In the genomic region with DNA sequence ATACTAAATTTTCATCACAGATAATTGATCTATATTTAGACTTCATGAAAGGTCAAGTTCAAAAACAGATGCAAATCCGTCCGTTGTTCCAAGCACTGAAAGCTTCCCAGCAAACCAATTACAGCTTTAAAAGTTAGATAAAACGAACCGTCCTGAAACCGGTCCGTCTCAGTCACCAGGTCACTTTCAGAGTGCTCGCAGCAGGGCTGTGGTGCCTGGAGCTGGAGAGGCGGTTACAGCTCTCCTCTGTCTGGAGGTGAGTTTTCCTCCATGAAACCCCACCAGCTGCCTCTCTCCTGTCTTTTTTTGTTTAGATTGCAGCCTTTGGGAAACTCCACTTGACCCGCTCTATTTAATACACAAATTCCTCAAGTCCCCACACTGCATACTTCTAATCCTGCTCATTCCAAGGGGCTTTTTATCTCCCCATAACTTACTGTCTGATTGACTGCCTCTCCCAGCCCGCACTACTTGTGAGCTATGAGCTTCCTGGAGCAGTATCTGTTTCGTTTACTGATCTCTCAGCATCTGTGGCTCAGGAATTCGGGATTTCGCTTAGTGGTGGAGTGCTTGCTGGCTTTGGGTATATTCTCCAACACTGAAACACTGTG, we compare ENCODE assay signal across 16 mouse cellular contexts. TPM values are rescaled to one million over a fixed set of nuclear protein-coding genes. Genes with fewer than 3 reads are reported as not detected.
DNase-seq lines count a peak whose midpoint lies in the region; ATAC-seq and TF ChIP-seq lines count a peak whose summit lies in the region.
"Had no signal": no experiment of that assay in that cellular context is flagged by ENCODE, and none has a peak within 500 bp of the region (broad histone marks: within the 10 kb centered on the region; RNA-seq: fewer than 3 reads in every experiment).

No protein-coding gene starts in this region.

- no peak for ATAC-seq in kidney, postnatal 0 days (replicated peaks; ENCODE audit: low FRiP score, low read depth)
- ATAC-seq in embryonic facial prominence, embryonic 13.5 days (ENCODE audit: insufficient number of reproducible peaks, insufficient read depth, low FRiP score, low TSS enrichment, low read depth), result no peak
- ATAC-seq in limb, embryonic 12.5 days (ENCODE audit: insufficient number of reproducible peaks, insufficient read depth, low FRiP score, low TSS enrichment, low read depth), result no peak

- peak overlapping the region; percentile 63 for H3K4me3 ChIP-seq in gastrocnemius, adult 2 months
- H3K4me3 ChIP-seq in kidney, postnatal 0 days (replicated peaks; ENCODE audit: low read depth, low read length), result no peak overlapping the region
- H3K4me3 ChIP-seq in embryonic facial prominence, embryonic 13.5 days, result no peak overlapping the region
- H3K4me3 ChIP-seq in limb, embryonic 12.5 days (replicated peaks), result no peak overlapping the region
- H3K4me3 ChIP-seq: hindbrain, embryonic 15.5 days; layer of hippocampus, adult 2 months had no signal

- no peaks in the 10 kb centered on the region for H3K36me3 ChIP-seq in kidney, postnatal 0 days (ENCODE audit: insufficient read depth, low read length)
- no peaks in the 10 kb centered on the region for H3K36me3 ChIP-seq in embryonic facial prominence, embryonic 13.5 days
- no peaks in the 10 kb centered on the region for H3K36me3 ChIP-seq in limb, embryonic 12.5 days
- H3K36me3 ChIP-seq: hindbrain, embryonic 15.5 days had no signal

- peak overlapping the region; percentile 83 for H3K27ac ChIP-seq in gastrocnemius, adult 2 months
- 0 out of 2 replicates have a peak overlapping the region, but pooled peaks have one; percentile 21 for H3K27ac ChIP-seq in kidney, postnatal 0 days
- H3K27ac ChIP-seq in embryonic facial prominence, embryonic 13.5 days, result no peak overlapping the region
- peak overlapping the region; percentile 29; the same call in 1 of the 2 replicates for H3K27ac ChIP-seq in limb, embryonic 12.5 days
- H3K27ac ChIP-seq: hindbrain, embryonic 15.5 days; layer of hippocampus, adult 2 months had no signal

- no peaks in the 10 kb centered on the region for H3K4me1 ChIP-seq in kidney, postnatal 0 days (replicated peaks; ENCODE audit: insufficient read depth, low read length)
- peaks cover 6% of the 10 kb centered on the region; the same call in 1 of the 2 replicates for H3K4me1 ChIP-seq in embryonic facial prominence, embryonic 13.5 days
- peaks cover 31% of the 10 kb centered on the region for H3K4me1 ChIP-seq in limb, embryonic 12.5 days (replicated peaks)
- H3K4me1 ChIP-seq: hindbrain, embryonic 15.5 days had no signal

- H3K9ac ChIP-seq in kidney, postnatal 0 days (ENCODE audit: low read depth, low read length), result no peak overlapping the region
- H3K9ac ChIP-seq in embryonic facial prominence, embryonic 13.5 days, result no peak overlapping the region
- no peak overlapping the region for H3K9ac ChIP-seq in limb, embryonic 12.5 days (replicated peaks)
- H3K9ac ChIP-seq: hindbrain, embryonic 15.5 days; lung, embryonic 14.5 days had no signal

- H3K4me2 ChIP-seq in kidney, postnatal 0 days (ENCODE audit: low read length), result no peak overlapping the region
- H3K4me2 ChIP-seq in embryonic facial prominence, embryonic 13.5 days, result peak overlapping the region; percentile 9; the same call in 1 of the 2 replicates
- H3K4me2 ChIP-seq in limb, embryonic 12.5 days, result no peak overlapping the region
- H3K4me2 ChIP-seq: hindbrain, embryonic 15.5 days; lung, embryonic 14.5 days had no signal

- no peaks in the 10 kb centered on the region for H3K27me3 ChIP-seq in kidney, postnatal 0 days (ENCODE audit: insufficient read depth, low read length)
- H3K27me3 ChIP-seq in embryonic facial prominence, embryonic 13.5 days, result no peaks in the 10 kb centered on the region
- H3K27me3 ChIP-seq in limb, embryonic 12.5 days, result peaks cover 4% of the 10 kb centered on the region; the same call in 1 of the 2 replicates
- H3K27me3 ChIP-seq: hindbrain, embryonic 15.5 days had no signal

- WGBS in kidney, postnatal 0 days, result 36% methylated on average over 13 of the region's 13 CpGs
- 26% methylated on average over 13 of the region's 13 CpGs for WGBS in embryonic facial prominence, embryonic 13.5 days
- WGBS in limb, embryonic 12.5 days, result 33% methylated on average over 13 of the region's 13 CpGs

- intact Hi-C loops in gastrocnemius, adult 2 months (cut with DNase I), result no loop called here
- intact Hi-C loops in gastrocnemius, postnatal 14 days (cut with DNase I; ENCODE audit: low total_unique reads), result no loop called here

- H3K9me3 ChIP-seq in kidney, postnatal 0 days (replicated peaks; ENCODE audit: low read length), result no peaks in the 10 kb centered on the region
- no peaks in the 10 kb centered on the region for H3K9me3 ChIP-seq in embryonic facial prominence, embryonic 13.5 days
- no peaks in the 10 kb centered on the region for H3K9me3 ChIP-seq in limb, embryonic 12.5 days
- H3K9me3 ChIP-seq: hindbrain, embryonic 15.5 days had no signal

- DNase-seq in gastrocnemius, adult 2 months, result no peak
- no peak for DNase-seq in gastrocnemius, postnatal 14 days
- DNase-seq in kidney, postnatal 0 days (ENCODE audit: low spot score), result peak; percentile 78
- no peak for DNase-seq in kidney, adult 9 months
- no peak for DNase-seq in right cerebral cortex, postnatal 10 days (ENCODE audit: low spot score in 2 of 2)
- no peak for DNase-seq in right cerebral cortex, postnatal 4 days
- DNase-seq: cerebellum, postnatal 36 days; lung, embryonic 14.5 days; right cerebral cortex, postnatal 14 days had no signal

- no peak for TF ChIP-seq CTCF in gastrocnemius, adult 2 months (IDR thresholded peaks at IDR 0.05)
- no peak for TF ChIP-seq CTCF in kidney, postnatal 0 days (IDR thresholded peaks at IDR 0.05; ENCODE audit: low read depth)

RNA-seq across cellular contexts. Expression of a gene that starts 28.2 kb away (rescaled TPM):
- not detected for total RNA-seq in gastrocnemius, adult 2 months (2021)
- total RNA-seq in gastrocnemius, postnatal 14 days (2021), result under 1 TPM; 0.29 to 0.51 TPM
- 3.4 and 3.8 TPM in 2 replicates for polyA plus RNA-seq in kidney, postnatal 0 days (2015; fragmentation: Nextera tagmentation; extraction: Ambion mirVana)
- polyA plus RNA-seq in embryonic facial prominence, embryonic 13.5 days (2015; fragmentation: Nextera tagmentation; extraction: Ambion mirVana), result 0.45 and 0.73 TPM in 2 replicates
- 0.29 and 0.32 TPM in 2 replicates for polyA plus RNA-seq in limb, embryonic 12.5 days (2016; fragmentation: Nextera tagmentation; extraction: Ambion mirVana)
- total RNA-seq: layer of hippocampus, adult 2 months had no signal
- polyA plus RNA-seq: lung, embryonic 14.5 days had no signal

RNA-seq across cellular contexts. Expression of a gene that starts 45.3 kb away (rescaled TPM):
- 100 to 1,000 TPM; 394 to 399 TPM for total RNA-seq in gastrocnemius, adult 2 months (2021)
- total RNA-seq in gastrocnemius, postnatal 14 days (2021), result 100 to 1,000 TPM; 314 to 411 TPM
- 8.0 and 9.2 TPM in 2 replicates for polyA plus RNA-seq in kidney, postnatal 0 days (2015; fragmentation: Nextera tagmentation; extraction: Ambion mirVana)
- 2.4 and 2.5 TPM in 2 replicates for polyA plus RNA-seq in embryonic facial prominence, embryonic 13.5 days (2015; fragmentation: Nextera tagmentation; extraction: Ambion mirVana)
- 4.3 and 4.5 TPM in 2 replicates for polyA plus RNA-seq in limb, embryonic 12.5 days (2016; fragmentation: Nextera tagmentation; extraction: Ambion mirVana)
- total RNA-seq: neutrophil, adult 5-6 weeks had no signal

RNA-seq across cellular contexts. Expression of a gene that starts 49.0 kb away (rescaled TPM):
- under 1 TPM; 0.10 to 0.45 TPM for total RNA-seq in gastrocnemius, adult 2 months (2021)
- total RNA-seq in gastrocnemius, postnatal 14 days (2021), result 1 to 10 TPM in 1 of 2 experiments, under 1 TPM in 1; 0.90 to 1.4 TPM
- polyA plus RNA-seq in kidney, postnatal 0 days (2015; fragmentation: Nextera tagmentation; extraction: Ambion mirVana), result 0.08 and 0.13 TPM in 2 replicates
- not detected in 2 replicates for polyA plus RNA-seq in embryonic facial prominence, embryonic 13.5 days (2015; fragmentation: Nextera tagmentation; extraction: Ambion mirVana)
- polyA plus RNA-seq in limb, embryonic 12.5 days (2016; fragmentation: Nextera tagmentation; extraction: Ambion mirVana), result not detected in 2 replicates
- total RNA-seq: layer of hippocampus, adult 2 months; left cerebral cortex, postnatal 36 days; monocyte, adult 5-6 weeks had no signal
- polyA plus RNA-seq: hindbrain, embryonic 15.5 days; lung, embryonic 14.5 days had no signal

RNA-seq across cellular contexts. Expression of a gene that starts 58.1 kb away (rescaled TPM):
- 10 to 100 TPM in 1 of 2 experiments, 1 to 10 TPM in 1; 8.9 to 12.5 TPM for total RNA-seq in gastrocnemius, adult 2 months (2021)
- 1 to 10 TPM; 8.9 to 9.9 TPM for total RNA-seq in gastrocnemius, postnatal 14 days (2021)
- polyA plus RNA-seq in kidney, postnatal 0 days (2015; fragmentation: Nextera tagmentation; extraction: Ambion mirVana), result 37.3 and 40.4 TPM in 2 replicates
- 52.7 and 57.0 TPM in 2 replicates for polyA plus RNA-seq in embryonic facial prominence, embryonic 13.5 days (2015; fragmentation: Nextera tagmentation; extraction: Ambion mirVana)
- polyA plus RNA-seq in limb, embryonic 12.5 days (2016; fragmentation: Nextera tagmentation; extraction: Ambion mirVana), result 66.8 and 68.1 TPM in 2 replicates
